Mouse (Mus musculus) 416B (cell line): ENCODE data around the gene Myrfl.

Experiments used
- DNase-seq: peaks from one replicate; pipeline ENCODE4 v3.0.0; 2011; ENCODE audit warnings: low read depth

Myrfl gene

DNA sequence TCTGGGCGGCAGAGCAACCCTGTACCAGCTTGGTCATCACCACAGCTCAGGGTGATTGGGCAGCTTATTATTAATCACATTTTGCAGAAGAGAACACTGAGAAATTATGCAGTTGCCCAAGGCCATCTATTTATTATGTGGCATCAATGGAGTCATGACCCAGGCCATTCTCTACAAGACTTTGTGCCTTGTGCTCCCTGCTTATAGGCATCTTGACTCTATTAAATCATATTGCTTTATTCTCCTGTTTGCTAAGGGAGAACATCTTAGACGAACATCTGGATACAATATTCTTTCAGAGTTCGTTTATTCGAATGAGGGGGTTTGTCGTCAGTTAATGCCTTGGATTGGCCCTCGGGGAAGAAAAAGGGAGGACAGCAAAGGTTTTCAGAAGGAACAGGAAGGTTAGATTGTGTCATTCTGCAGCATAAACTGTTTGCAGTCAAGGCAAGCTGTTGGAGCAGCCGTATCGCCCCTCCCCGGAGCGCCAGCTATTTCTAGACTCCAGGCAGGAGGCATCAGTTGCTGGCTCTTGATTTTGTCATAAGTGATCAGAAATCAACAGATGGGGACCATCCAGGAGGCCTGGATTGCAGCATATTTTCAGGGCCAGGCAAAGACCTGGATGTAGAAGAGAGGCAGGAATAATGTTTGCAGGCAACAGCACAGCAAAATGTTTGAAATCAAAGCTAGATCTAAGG, 140.7 kb downstream of the Myrfl start:
- no peak for DNase-seq

DNA sequence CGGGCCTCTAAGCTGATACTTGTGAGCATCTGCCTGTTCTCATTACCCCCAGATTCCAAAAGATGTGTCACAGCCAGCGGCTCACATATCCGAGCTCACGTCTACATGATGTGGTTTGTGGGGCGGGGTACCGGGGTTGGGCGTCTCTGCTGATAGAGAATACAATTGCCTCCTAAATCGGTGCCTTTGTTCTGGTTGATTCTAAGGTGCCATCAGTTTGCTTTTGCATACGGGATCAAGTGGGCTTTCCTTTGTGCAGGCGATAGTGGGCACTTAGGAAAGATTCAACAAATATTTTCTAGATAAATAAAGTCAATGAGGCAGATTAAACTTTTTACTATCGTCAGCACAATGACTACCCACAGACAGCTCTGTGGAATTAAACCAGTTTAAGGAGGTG, 141.8 kb downstream of the Myrfl start:
- no peak for DNase-seq

DNA sequence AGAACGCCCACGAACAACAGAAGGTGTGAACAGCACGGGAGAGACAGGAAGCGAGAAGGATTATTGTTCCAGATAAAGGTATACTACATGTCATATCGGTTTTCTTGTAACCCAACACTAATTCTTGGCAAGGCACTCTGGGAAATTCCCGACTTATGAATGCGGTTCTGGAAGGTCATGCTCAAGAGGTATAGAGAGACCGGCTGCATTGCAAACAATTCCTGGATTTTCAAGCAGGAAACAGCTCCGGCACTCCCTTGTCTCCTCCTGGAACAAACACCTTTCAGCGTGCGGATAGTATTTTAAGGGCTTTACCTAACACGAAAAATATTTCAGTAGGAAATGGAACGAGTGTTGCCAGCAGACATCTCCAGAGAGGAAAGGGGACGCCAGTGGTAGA, 145.8 kb downstream of the Myrfl start:
- no peak for DNase-seq

GRCm38 (mm10) chr10:116750062-116750461, 146.7 kb downstream of the Myrfl start:
- no peak for DNase-seq

DNA sequence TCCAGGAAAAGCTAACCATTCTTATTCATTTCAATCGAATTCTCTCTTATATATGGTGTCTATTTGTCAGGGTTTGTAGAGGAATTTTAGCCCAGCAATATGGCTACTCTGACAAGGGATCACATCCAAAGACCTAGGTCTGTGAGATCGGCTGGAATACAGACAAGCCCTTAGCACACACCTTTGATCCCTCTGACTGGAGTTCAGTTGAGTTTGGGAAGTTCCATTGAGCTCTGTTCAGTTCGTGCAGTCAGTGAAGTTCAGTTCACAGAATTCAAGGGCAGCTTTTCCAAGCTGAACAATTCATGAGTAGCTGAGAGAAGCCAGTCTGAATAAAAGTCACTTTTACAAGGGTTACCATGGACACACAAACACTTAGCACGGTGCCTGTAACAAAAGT, 148.0 kb downstream of the Myrfl start:
- DNase-seq = no peak

DNA sequence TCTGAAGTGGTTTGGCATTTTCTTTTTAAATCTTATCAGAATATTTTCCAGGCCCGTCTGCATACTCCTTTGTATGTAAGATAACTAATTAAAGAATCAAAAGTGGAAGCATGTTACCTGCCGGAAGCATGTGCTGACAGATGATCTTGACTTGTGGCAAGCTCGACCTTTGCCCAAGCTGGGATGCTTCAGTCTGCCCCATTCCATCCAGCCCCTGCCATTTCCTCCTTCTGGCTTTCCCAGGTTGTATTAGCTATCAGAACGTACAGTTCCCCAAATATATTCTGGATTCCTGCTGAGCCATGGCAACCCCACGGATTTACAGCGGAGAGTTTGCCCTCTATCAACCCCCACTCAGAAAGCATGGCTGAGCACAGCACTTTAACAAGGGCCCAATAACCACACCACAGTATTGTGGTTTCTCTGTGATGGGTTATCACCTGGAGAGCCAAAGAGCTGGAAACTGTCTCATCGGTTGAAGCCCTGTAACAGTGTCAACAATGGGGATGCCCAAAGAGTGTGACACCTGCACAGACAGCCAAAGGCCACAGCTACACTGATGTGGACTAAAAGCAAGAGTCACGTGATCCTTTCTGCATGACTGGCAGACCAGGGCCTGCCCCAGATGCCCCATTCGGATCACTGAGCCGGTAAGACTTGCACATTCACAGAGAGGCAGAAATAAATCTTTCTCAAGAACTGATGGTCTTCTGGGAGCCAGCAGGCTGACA, 150.3 kb downstream of the Myrfl start:
- DNase-seq = no peak

DNA sequence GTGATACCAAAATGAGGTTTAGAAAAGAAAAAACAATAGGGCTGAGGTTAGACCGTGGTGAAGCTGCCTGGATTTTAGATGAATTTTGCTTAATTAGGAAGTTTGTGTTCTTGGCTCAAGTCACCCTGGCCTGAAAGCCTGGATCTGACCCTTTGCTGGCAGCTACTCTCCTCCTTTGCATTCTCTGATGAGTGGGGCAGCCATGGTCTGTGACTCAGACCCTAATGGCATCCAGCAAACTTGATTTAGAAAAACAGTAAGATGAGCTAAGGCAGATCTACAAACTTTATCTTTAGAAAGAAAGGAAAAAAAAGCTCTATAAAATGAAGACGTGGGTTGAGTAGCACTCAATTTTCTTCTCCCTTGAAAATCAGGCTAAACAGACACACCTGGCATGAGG, 154.0 kb downstream of the Myrfl start:
- no peak for DNase-seq

- DNase-seq = no peak
Observed at GRCm38 (mm10) chr10:116742189-116742588, 154.5 kb downstream of the Myrfl start.

DNA sequence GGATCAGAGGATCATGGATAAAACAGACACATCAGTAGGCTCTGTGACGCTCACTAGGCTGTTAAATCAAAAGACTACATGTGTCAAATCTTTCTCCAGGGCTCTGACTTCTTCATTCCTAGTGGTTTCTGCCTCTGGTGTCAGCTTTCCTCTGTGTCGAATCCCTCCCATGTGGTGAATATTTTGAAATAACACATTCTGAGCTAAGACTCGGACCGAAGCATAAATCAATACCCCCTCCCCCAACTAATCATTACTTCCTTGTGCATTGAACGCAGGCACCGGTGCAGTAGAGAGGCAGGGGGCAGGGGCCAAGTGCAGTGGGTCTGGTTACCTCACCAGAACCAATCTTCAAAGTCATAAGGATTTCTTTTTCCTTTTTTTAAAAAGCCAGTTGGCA, 155.4 kb downstream of the Myrfl start:
- no peak for DNase-seq

DNA sequence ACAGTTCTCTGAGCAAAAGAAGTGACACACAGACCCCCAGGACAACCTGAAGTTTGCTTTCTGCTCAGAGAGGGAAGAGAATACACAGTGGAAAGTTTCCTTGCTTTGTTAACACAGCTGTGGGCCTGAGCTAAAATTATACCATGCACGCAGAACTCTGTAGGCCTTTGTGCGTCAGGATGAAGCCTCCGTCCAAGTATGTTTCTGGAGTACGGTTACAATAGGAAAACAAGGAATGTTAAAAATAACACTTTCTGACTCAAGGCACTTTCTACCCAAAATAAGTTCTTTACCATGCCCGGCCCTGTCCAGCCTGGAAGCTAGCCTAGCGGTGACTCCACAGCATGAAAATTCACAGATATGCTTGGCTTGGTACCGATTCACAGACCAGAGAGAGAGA, 156.6 kb downstream of the Myrfl start:
- no peak for DNase-seq

- DNase-seq = no peak
Observed at GRCm38 (mm10) chr10:116738533-116738932, 158.2 kb downstream of the Myrfl start.

DNA sequence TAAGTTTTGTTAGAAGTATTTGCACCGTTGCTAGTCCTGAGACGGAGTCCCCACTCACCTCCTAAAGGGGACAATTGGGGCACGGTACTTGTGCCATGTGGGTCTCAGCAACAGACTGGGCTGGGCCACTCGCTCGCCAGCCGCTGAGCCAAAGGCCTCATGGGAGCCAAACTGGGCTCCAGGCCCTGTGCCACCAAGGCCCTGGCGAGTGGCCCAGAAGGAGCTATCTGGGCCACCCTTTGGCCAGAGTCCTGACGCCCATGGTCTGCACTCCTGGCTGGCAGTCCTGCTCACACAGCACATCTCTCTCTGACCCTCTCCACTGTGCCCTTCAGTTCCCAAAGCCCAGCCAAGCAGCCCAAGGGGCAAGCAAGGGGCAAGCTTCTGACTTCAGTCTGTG, 161.1 kb downstream of the Myrfl start:
- DNase-seq = no peak

DNA sequence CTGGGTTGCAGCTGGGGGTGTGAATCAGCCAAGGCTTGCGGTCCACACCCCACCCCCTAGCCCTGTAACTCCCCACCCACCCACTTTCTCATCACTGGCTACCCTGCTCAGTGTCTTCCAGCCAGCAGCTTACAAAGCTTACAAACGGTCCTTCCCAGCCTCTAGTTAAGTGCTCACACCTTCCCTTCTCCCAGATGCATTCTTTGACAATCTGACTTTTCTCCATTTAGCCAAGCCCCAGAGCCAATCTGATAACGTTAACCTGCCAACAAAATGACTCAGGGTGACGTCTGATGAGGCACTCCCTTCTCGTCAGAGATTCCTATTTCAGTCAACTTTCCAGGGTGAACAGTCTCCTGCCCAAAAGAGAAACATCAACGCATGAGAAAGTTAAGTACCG, 163.1 kb downstream of the Myrfl start:
- DNase-seq = no peak

GRCm38 (mm10) chr10:116730033-116730652, 166.6 kb downstream of the Myrfl start:
- no peak for DNase-seq

DNA sequence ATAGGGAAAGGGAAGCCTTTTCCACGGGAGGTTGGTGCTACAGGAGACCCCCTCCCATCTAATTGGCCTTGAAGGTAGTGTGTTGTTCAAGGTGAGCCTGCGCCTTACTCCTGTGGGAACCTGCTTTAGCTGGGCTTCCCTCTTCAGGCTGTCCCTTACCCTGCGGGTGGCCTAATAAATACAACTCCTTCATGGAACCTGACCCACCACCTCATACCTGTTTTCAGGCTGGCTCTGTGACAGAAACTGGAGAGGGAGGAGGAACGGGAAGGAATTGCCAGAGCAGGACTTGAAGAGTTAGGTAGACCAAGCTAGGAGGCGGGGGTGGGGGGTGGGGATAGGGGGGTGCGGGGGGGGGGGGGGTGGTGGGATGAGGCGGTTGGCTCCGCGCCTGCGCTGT, 167.9 kb downstream of the Myrfl start:
- DNase-seq = no peak

- no peak for DNase-seq
Observed at GRCm38 (mm10) chr10:116727702-116728298, 168.9 kb downstream of the Myrfl start.
